Mouse (Mus musculus) megakaryocyte, embryonic 14.5 days (primary cell): Measurements from ENCODE around the gene Gm21992.

Experiments used
- FLI1 ChIP-seq: IDR thresholded peaks from 2 replicates; pipeline ENCODE4 v1.6.1; 2012; ENCODE audit warnings: low read length, inconsistent platforms, mixed read lengths
- GATA1 ChIP-seq: IDR thresholded peaks from 3 replicates; pipeline ENCODE4 v1.6.1; 2012; ENCODE audit warnings: mixed read lengths, low read length, inconsistent platforms, borderline replicate concordance

- TF ChIP-seq GATA1: no peak
- no peak for TF ChIP-seq FLI1
Measured at GRCm38 (mm10) chr19:4697721-4698120, 113.7 kb downstream of the Gm21992 start.
